Comparison of ENCODE assay signal across 13 mouse cellular contexts in genomic region chr15:17801424-17801823, GRCm38 (mm10).
DNase-seq lines count a peak whose midpoint lies in the region; ATAC-seq lines count a peak whose summit lies in the region.
"Had no signal": no experiment of that assay in that cellular context is flagged by ENCODE, and none has a peak within 500 bp of the region (broad histone marks: within the 10 kb centered on the region; RNA-seq: fewer than 3 reads in every experiment).

No protein-coding gene starts in this region.

- no peak for DNase-seq in hindbrain, embryonic 11.5 days (ENCODE audit: low spot score)
- peak; percentile 8 for DNase-seq in right cerebral cortex, adult 18-20 months
- DNase-seq in right cerebral cortex, postnatal 4 days, result no peak
- peak; percentile 91 to 92 for DNase-seq in cerebellum, postnatal 10 days
- peak; percentile 1 to 3 for DNase-seq in layer of hippocampus, postnatal 14 days (ENCODE audit: low spot score in 2 of 2)
- DNase-seq in heart, adult 9 months (ENCODE audit: low spot score in 2 of 2), result no peak
- no peak for DNase-seq in thymus, postnatal 36 days
- DNase-seq: gastrocnemius, postnatal 25 days; heart, postnatal 10 days had no signal

- H3K4me1 ChIP-seq in hindbrain, embryonic 16.5 days (ENCODE audit: control insufficient read depth, insufficient read depth, low read depth, low read length), result no peaks in the 10 kb centered on the region
- no peaks in the 10 kb centered on the region for H3K4me1 ChIP-seq in hindbrain, embryonic 11.5 days (replicated peaks; ENCODE audit: control insufficient read depth, insufficient read depth, low read length)
- H3K4me1 ChIP-seq: embryonic facial prominence, embryonic 15.5 days; liver, embryonic 12.5 days had no signal

- H3K9me3 ChIP-seq in hindbrain, embryonic 16.5 days (ENCODE audit: control insufficient read depth, low read length), result no peaks in the 10 kb centered on the region
- H3K9me3 ChIP-seq in hindbrain, embryonic 11.5 days (ENCODE audit: control insufficient read depth, low read length), result no peaks in the 10 kb centered on the region
- H3K9me3 ChIP-seq: embryonic facial prominence, embryonic 15.5 days; liver, embryonic 12.5 days had no signal

- H3K9ac ChIP-seq in hindbrain, embryonic 16.5 days (ENCODE audit: low read depth, low read length), result no peak overlapping the region
- no peak overlapping the region for H3K9ac ChIP-seq in hindbrain, embryonic 11.5 days (ENCODE audit: low read depth, low read length)
- H3K9ac ChIP-seq: embryonic facial prominence, embryonic 15.5 days; liver, embryonic 12.5 days had no signal

- no peaks in the 10 kb centered on the region for H3K36me3 ChIP-seq in hindbrain, embryonic 16.5 days (ENCODE audit: control insufficient read depth, insufficient read depth, low read length)
- no peaks in the 10 kb centered on the region for H3K36me3 ChIP-seq in hindbrain, embryonic 11.5 days (ENCODE audit: control insufficient read depth, insufficient read depth, low read length)
- H3K36me3 ChIP-seq: embryonic facial prominence, embryonic 15.5 days; liver, embryonic 12.5 days had no signal

- no peak overlapping the region for H3K4me3 ChIP-seq in hindbrain, embryonic 16.5 days (ENCODE audit: low read length)
- no peak overlapping the region for H3K4me3 ChIP-seq in hindbrain, embryonic 11.5 days (ENCODE audit: low read depth, low read length)
- H3K4me3 ChIP-seq: embryonic facial prominence, embryonic 15.5 days; liver, embryonic 12.5 days had no signal

- no peak overlapping the region for H3K4me2 ChIP-seq in hindbrain, embryonic 16.5 days (ENCODE audit: low read length)
- H3K4me2 ChIP-seq in hindbrain, embryonic 11.5 days (replicated peaks; ENCODE audit: low read depth, low read length), result no peak overlapping the region
- H3K4me2 ChIP-seq: embryonic facial prominence, embryonic 15.5 days; liver, embryonic 12.5 days had no signal

- H3K27ac ChIP-seq in hindbrain, embryonic 16.5 days (ENCODE audit: low read depth, low read length), result no peak overlapping the region
- no peak overlapping the region for H3K27ac ChIP-seq in hindbrain, embryonic 11.5 days (ENCODE audit: low read depth, low read length)
- H3K27ac ChIP-seq: embryonic facial prominence, embryonic 15.5 days; liver, embryonic 12.5 days; macrophage had no signal

- ATAC-seq in hindbrain, embryonic 16.5 days, result peak; percentile 87
- ATAC-seq in hindbrain, embryonic 11.5 days (ENCODE audit: low FRiP score), result no peak
- ATAC-seq: liver, embryonic 12.5 days had no signal

- 68% methylated on average over 3 of the region's 3 CpGs for WGBS in hindbrain, embryonic 16.5 days
- 91% methylated on average over 3 of the region's 3 CpGs for WGBS in hindbrain, embryonic 11.5 days

- H3K27me3 ChIP-seq in hindbrain, embryonic 16.5 days (replicated peaks; ENCODE audit: control insufficient read depth, insufficient read depth, low read length), result no peaks in the 10 kb centered on the region
- H3K27me3 ChIP-seq in hindbrain, embryonic 11.5 days (ENCODE audit: control insufficient read depth, insufficient read depth, low read length), result no peaks in the 10 kb centered on the region
- H3K27me3 ChIP-seq: embryonic facial prominence, embryonic 15.5 days; liver, embryonic 12.5 days had no signal

Comparison
In these comparisons a context has a peak if more than half of its experiments do, and no peak if none do; other contexts are left out.
1. DNase-seq: peak in right cerebral cortex, adult 18-20 months (single experiment), cerebellum, postnatal 10 days (2 of 2) and layer of hippocampus, postnatal 14 days (2 of 2); none in hindbrain, embryonic 11.5 days (single experiment), right cerebral cortex, postnatal 4 days (single experiment), heart, adult 9 months (0 of 2) and thymus, postnatal 36 days (0 of 2).